Comparison of ENCODE assay signal across 8 mouse cellular contexts in genomic region chr8:57328161-57328920, GRCm38 (mm10). TPM values are rescaled to one million over a fixed set of nuclear protein-coding genes. Genes with fewer than 3 reads are reported as not detected.
A peak's percentile ranks its signal among the peaks of the same experiment; 100 is the strongest.
DNase-seq lines count a peak whose midpoint lies in the region; ATAC-seq and TF ChIP-seq lines count a peak whose summit lies in the region.

No protein-coding gene starts in this region.

- H3K36me3 ChIP-seq in forebrain, embryonic 10.5 days (replicated peaks): no peaks in the 10 kb centered on the region
- H3K36me3 ChIP-seq in heart, postnatal 0 days (replicated peaks; ENCODE audit: control insufficient read depth, insufficient read depth, low read length): peaks cover 4% of the 10 kb centered on the region; the same call in 1 of the 2 replicates

- peak; percentile 71 for DNase-seq in adrenal gland, adult 2 months
- no peak for DNase-seq in adrenal gland, adult 8-10 months
- peak; percentile 71 for DNase-seq in forebrain, embryonic 10.5 days (ENCODE audit: extremely low spot score, low spot score)
- DNase-seq in heart, postnatal 0 days (ENCODE audit: low spot score): peak; percentile 91
- peak; percentile 57 for DNase-seq in liver
- peak; percentile 84 for DNase-seq in neural tube, embryonic 10.5 days (ENCODE audit: extremely low spot score, low spot score)
- DNase-seq in T-cell, adult 2 months (ENCODE audit: low spot score): no peak
- DNase-seq in spleen, postnatal 14 days (ENCODE audit: low spot score in 2 of 2): no peak

- peak; percentile 68 for TF ChIP-seq EP300 in heart, postnatal 0 days (IDR thresholded peaks at IDR 0.05; ENCODE audit: low read depth)

- peak overlapping the region; percentile 29 for H3K4me3 ChIP-seq in forebrain, embryonic 10.5 days
- peak overlapping the region; percentile 40 for H3K4me3 ChIP-seq in heart, postnatal 0 days (ENCODE audit: low read depth, low read length)

- WGBS in forebrain, embryonic 10.5 days: under 1% methylated on average over 42 of the region's 42 CpGs
- WGBS in heart, postnatal 0 days: under 1% methylated on average over 42 of the region's 42 CpGs

- H3K27me3 ChIP-seq in forebrain, embryonic 10.5 days (ENCODE audit: poor library complexity, severe bottlenecking): peaks cover 100% of the 10 kb centered on the region
- no peaks in the 10 kb centered on the region for H3K27me3 ChIP-seq in heart, postnatal 0 days (ENCODE audit: control insufficient read depth, insufficient read depth, low read length)

- H3K9me3 ChIP-seq in forebrain, embryonic 10.5 days: no peaks in the 10 kb centered on the region
- no peaks in the 10 kb centered on the region for H3K9me3 ChIP-seq in heart, postnatal 0 days (replicated peaks; ENCODE audit: control insufficient read depth, low read length)

- H3K9ac ChIP-seq in heart, postnatal 0 days (replicated peaks; ENCODE audit: low read depth, low read length): peak overlapping the region; percentile 100

- no peak for TF ChIP-seq CTCF in heart, postnatal 0 days (IDR thresholded peaks at IDR 0.05; ENCODE audit: low read depth)

- peaks cover 17% of the 10 kb centered on the region for H3K4me1 ChIP-seq in forebrain, embryonic 10.5 days
- peaks cover 29% of the 10 kb centered on the region for H3K4me1 ChIP-seq in heart, postnatal 0 days (ENCODE audit: control insufficient read depth, insufficient read depth)

- peak overlapping the region; percentile 97 for H3K4me2 ChIP-seq in heart, postnatal 0 days (ENCODE audit: low read depth, low read length)

- peak; percentile 84 for ATAC-seq in heart, postnatal 0 days (ENCODE audit: insufficient read depth, low read depth)

- H3K27ac ChIP-seq in forebrain, embryonic 10.5 days: no peak overlapping the region
- H3K27ac ChIP-seq in heart, postnatal 0 days (ENCODE audit: low read depth): peak overlapping the region; percentile 98

RNA-seq across cellular contexts. Expression of gene Hand2, which starts 7.6 kb away (rescaled TPM):
- 10 to 100 TPM; 30.6 to 56.3 TPM for total RNA-seq in adrenal gland, adult 2 months (2021)
- 46.9 and 76.2 TPM in 2 replicates for polyA plus RNA-seq in adrenal gland, adult 2 months (2012; rRNA removed)
- total RNA-seq in adrenal gland, adult 8-10 months (2022): 10 to 100 TPM; 41.8 to 70.8 (median 51.0) TPM
- polyA plus RNA-seq in forebrain, embryonic 10.5 days (2016; fragmentation: Nextera tagmentation; extraction: Ambion mirVana): not detected in 2 replicates
- 33.2 and 39.5 TPM in 2 replicates for total RNA-seq in heart, postnatal 0 days (2014; rRNA removed; ENCODE audit: low replicate concordance)
- polyA plus RNA-seq in heart, postnatal 0 days (2015; fragmentation: Nextera tagmentation; extraction: Ambion mirVana): 9.9 and 11.7 TPM in 2 replicates

Comparison
In these comparisons a context has a peak if more than half of its experiments do, and no peak if none do; other contexts are left out.
1. DNase-seq: peak in adrenal gland, adult 2 months (single experiment), forebrain, embryonic 10.5 days (single experiment), heart, postnatal 0 days (single experiment), liver (single experiment) and neural tube, embryonic 10.5 days (single experiment); none in adrenal gland, adult 8-10 months (single experiment), T-cell, adult 2 months (single experiment) and spleen, postnatal 14 days (0 of 2).